Mouse (Mus musculus): ENCODE measurements at regions not wholly inside any gene's neighbourhood (a gene's known extent, or its start where the extent isn't known, plus 50 kb on each side); places are given as distances from the start of the nearest gene placed in this dataset.
A peak's percentile ranks its signal among the peaks of the same experiment; 100 is the strongest.

GRCm38 (mm10) chr3:146337429-146337828, 67.0 kb upstream of the Ssx2ip start:
- DNase-seq (ENCODE audit: low spot score) (no peak), ATAC-seq (ENCODE audit: low FRiP score, low read depth) (no peak)
- Histone ChIP-seq H3K9ac (ENCODE audit: low read depth, low read length, severe bottlenecking) (no peak overlapping the region), H3K4me2 (replicated peaks; ENCODE audit: low read depth, low read length, severe bottlenecking) (no peak overlapping the region), H3K4me3 (replicated peaks; ENCODE audit: low read length) (no peak overlapping the region), H3K4me1 (ENCODE audit: control insufficient read depth, insufficient read depth, low read length) (peaks cover 7% of the 10 kb centered on the region; the same call in 1 of the 2 replicates), H3K27me3 (ENCODE audit: control insufficient read depth, insufficient read depth, low read length) (no peaks in the 10 kb centered on the region), H3K27ac (replicated peaks; ENCODE audit: low read depth, low read length) (no peak overlapping the region), H3K9me3 (ENCODE audit: control insufficient read depth, low read length) (no peaks in the 10 kb centered on the region), H3K36me3 (ENCODE audit: control insufficient read depth, insufficient read depth, low read length) (no peaks in the 10 kb centered on the region)
- TF ChIP-seq POLR2A (IDR thresholded peaks at IDR 0.05; ENCODE audit: borderline replicate concordance, extremely low read depth, insufficient read depth, insufficient read length), result no peak
- 49% methylated on average over 3 of the region's 3 CpGs for WGBS

- Histone ChIP-seq H3K4me1 (ENCODE audit: control insufficient read depth, insufficient read depth, low read length) (peaks cover 7% of the 10 kb centered on the region; the same call in 1 of the 2 replicates), H3K27me3 (ENCODE audit: control insufficient read depth, insufficient read depth, low read length) (no peaks in the 10 kb centered on the region), H3K4me2 (replicated peaks; ENCODE audit: low read depth, low read length, severe bottlenecking) (peak overlapping the region; percentile 32; the same call in 1 of the 2 replicates), H3K36me3 (ENCODE audit: control insufficient read depth, insufficient read depth, low read length) (no peaks in the 10 kb centered on the region), H3K9me3 (ENCODE audit: control insufficient read depth, low read length) (no peaks in the 10 kb centered on the region), H3K4me3 (replicated peaks; ENCODE audit: low read length) (no peak overlapping the region), H3K9ac (ENCODE audit: low read depth, low read length, severe bottlenecking) (0 out of 2 replicates have a peak overlapping the region, but pooled peaks have one; percentile 36), H3K27ac (replicated peaks; ENCODE audit: low read depth, low read length) (no peak overlapping the region)
- WGBS, result 7% methylated on average over 7 of the region's 7 CpGs
- TF ChIP-seq POLR2A (IDR thresholded peaks at IDR 0.05; ENCODE audit: borderline replicate concordance, extremely low read depth, insufficient read depth, insufficient read length), result no peak
- DNase-seq (ENCODE audit: low spot score), result no peak
- no peak; the same call in 1 of the 2 replicates for ATAC-seq (ENCODE audit: low FRiP score, low read depth)
These were observed 66.6 kb upstream of the Ssx2ip start for GRCm38 (mm10) chr3:146337861-146338281.

DNA sequence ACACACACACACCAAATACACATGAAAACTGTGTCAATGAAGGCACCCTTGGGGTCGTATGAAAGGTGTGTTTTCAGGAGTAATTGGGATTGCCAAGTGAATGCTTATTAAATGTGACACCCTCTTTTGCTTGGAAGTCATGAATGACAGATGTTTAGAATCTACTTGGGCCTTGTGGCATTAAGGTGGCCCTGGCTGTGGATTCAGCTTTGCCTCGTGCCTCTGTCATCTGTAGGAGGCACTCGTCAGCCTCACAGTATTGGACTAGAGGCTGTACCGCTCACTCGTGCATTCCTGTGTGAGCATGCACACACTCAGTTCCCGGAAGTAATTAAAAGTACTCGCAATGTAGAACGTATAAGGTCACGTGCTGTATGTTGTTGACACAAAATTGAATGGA, 66.0 kb upstream of the Ssx2ip start:
- Histone ChIP-seq H3K27ac (replicated peaks; ENCODE audit: low read depth, low read length) (no peak overlapping the region), H3K9ac (ENCODE audit: low read depth, low read length, severe bottlenecking) (no peak overlapping the region), H3K4me1 (ENCODE audit: control insufficient read depth, insufficient read depth, low read length) (peaks cover 7% of the 10 kb centered on the region; the same call in 1 of the 2 replicates), H3K27me3 (ENCODE audit: control insufficient read depth, insufficient read depth, low read length) (no peaks in the 10 kb centered on the region), H3K4me3 (replicated peaks; ENCODE audit: low read length) (no peak overlapping the region), H3K4me2 (replicated peaks; ENCODE audit: low read depth, low read length, severe bottlenecking) (no peak overlapping the region), H3K36me3 (ENCODE audit: control insufficient read depth, insufficient read depth, low read length) (no peaks in the 10 kb centered on the region), H3K9me3 (ENCODE audit: control insufficient read depth, low read length) (no peaks in the 10 kb centered on the region)
- no peak for TF ChIP-seq POLR2A (IDR thresholded peaks at IDR 0.05; ENCODE audit: borderline replicate concordance, extremely low read depth, insufficient read depth, insufficient read length)
- no peak for ATAC-seq (ENCODE audit: low FRiP score, low read depth)
- 63% methylated on average over 9 of the region's 9 CpGs for whole genome bisulfite sequencing
- DNase-seq (ENCODE audit: low spot score), result no peak

DNA sequence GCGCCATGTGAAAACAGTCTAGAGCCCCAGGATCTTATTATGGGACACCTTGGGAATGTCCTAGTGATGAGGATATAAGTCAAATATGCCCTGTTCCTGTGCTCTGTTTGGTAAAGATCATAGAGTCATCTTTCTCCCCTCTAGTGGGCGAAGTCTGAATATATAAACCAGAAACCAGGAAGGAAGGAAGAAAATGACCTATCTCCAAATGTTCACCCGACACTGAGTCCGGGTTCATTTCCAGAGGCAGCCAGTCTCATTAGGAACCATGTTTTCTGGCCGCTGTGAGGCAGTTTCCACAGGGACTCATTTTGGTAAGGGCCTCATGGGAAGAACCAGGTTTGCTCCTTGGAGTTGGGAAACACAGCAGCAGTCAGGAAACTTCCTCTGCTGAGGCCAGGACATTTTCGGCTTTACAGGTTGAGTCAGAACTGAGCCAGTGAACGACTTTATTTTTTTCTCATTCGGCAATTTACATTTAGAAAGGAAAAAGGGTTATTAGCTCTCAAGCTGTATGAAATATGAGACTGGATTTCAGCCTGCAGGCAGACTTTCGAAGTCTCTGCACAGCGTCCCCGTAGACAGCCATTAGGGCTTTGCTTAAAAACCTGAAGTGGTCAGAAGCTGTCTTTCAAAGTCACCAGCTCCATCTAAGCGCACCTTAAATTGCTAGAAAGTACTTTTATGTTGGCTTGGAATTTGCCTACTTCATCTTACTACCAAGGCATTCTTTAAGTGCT, 64.0 kb upstream of the Ssx2ip start:
- Histone ChIP-seq H3K4me3 (replicated peaks; ENCODE audit: low read length) (no peak overlapping the region), H3K27ac (replicated peaks; ENCODE audit: low read depth, low read length) (no peak overlapping the region), H3K36me3 (ENCODE audit: control insufficient read depth, insufficient read depth, low read length) (no peaks in the 10 kb centered on the region), H3K4me1 (ENCODE audit: control insufficient read depth, insufficient read depth, low read length) (peaks cover 7% of the 10 kb centered on the region; the same call in 1 of the 2 replicates), H3K9me3 (ENCODE audit: control insufficient read depth, low read length) (no peaks in the 10 kb centered on the region), H3K27me3 (ENCODE audit: control insufficient read depth, insufficient read depth, low read length) (no peaks in the 10 kb centered on the region), H3K9ac (ENCODE audit: low read depth, low read length, severe bottlenecking) (no peak overlapping the region), H3K4me2 (replicated peaks; ENCODE audit: low read depth, low read length, severe bottlenecking) (peak overlapping the region; percentile 18; the same call in 1 of the 2 replicates)
- DNase-seq (ENCODE audit: low spot score) (no peak), ATAC-seq (ENCODE audit: low FRiP score, low read depth) (no peak)
- TF ChIP-seq POLR2A (IDR thresholded peaks at IDR 0.05; ENCODE audit: borderline replicate concordance, extremely low read depth, insufficient read depth, insufficient read length), result no peak
- WGBS, result 42% methylated on average over 12 of the region's 12 CpGs

DNA sequence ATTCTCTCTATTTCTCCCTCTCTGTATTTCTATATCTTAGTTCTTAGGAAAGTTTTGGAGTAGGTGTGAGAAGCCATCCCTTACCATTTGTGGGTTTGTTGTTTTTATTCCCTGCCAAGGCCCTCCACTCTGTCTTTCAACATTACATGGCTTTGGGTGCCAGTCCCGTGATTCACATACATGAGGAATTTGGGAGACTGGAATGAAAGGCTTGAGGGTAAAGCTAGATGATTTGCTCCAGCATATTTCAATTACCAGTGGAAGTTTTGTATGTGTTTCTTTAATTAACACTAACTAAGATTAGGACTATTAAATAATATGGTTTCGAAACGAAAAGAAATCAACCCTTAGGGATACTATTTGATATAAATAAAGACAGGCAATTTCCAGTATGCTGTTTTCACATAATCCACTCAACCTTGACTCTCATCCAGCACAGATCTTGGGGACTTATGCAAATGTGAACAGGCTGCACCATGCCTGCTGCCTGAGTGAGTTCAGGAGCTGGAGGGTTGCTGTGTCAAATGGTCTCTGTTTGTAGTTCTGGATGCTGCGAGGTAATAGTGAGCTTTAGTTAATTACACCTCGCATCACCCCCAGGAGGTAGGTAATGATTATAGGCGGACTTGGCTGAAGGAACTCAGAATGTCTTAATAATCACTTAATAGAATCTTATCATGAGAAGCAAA, 62.6 kb upstream of the Ssx2ip start:
- Histone ChIP-seq H3K4me3 (replicated peaks; ENCODE audit: low read length) (no peak overlapping the region), H3K9me3 (ENCODE audit: control insufficient read depth, low read length) (no peaks in the 10 kb centered on the region), H3K4me1 (ENCODE audit: control insufficient read depth, insufficient read depth, low read length) (peaks cover 10% of the 10 kb centered on the region; the same call in 1 of the 2 replicates), H3K27ac (replicated peaks; ENCODE audit: low read depth, low read length) (no peak overlapping the region), H3K9ac (ENCODE audit: low read depth, low read length, severe bottlenecking) (no peak overlapping the region), H3K4me2 (replicated peaks; ENCODE audit: low read depth, low read length, severe bottlenecking) (no peak overlapping the region), H3K27me3 (ENCODE audit: control insufficient read depth, insufficient read depth, low read length) (no peaks in the 10 kb centered on the region), H3K36me3 (ENCODE audit: control insufficient read depth, insufficient read depth, low read length) (no peaks in the 10 kb centered on the region)
- no peak for TF ChIP-seq POLR2A (IDR thresholded peaks at IDR 0.05; ENCODE audit: borderline replicate concordance, extremely low read depth, insufficient read depth, insufficient read length)
- DNase-seq (ENCODE audit: low spot score) (no peak), ATAC-seq (ENCODE audit: low FRiP score, low read depth) (no peak)
- 45% methylated on average over 6 of the region's 6 CpGs for WGBS

All from limb, embryonic 14.5 days (tissue).